Mouse (Mus musculus) adipocyte (in vitro differentiated cells): ENCODE measurements at regions not wholly inside any gene's neighbourhood (a gene's known extent, or its start where the extent isn't known, plus 50 kb on each side); places are given as distances from the start of the nearest gene placed in this dataset.

Source experiments
- DNase-seq: peaks from one replicate; pipeline ENCODE4 v3.0.0-alpha.2; 2016; ENCODE audit warnings: low spot score

DNA sequence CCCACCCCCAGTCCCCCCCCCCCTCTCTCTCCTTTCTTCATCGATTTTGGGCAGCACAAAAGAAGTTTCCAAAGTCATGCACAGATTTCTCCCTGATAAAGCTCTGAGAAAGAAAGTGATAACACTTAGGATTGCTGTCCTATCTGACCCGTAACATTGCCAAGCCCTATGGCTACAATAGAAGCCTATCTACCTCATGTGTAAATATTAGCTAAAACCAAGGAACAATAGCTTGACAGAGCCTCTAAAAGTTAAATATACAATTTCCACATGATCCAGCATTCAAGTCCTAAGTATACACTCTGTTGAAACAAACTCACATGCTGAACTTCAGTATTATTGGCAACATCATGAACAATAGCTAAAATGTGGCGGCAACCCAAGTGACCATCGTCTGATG lies 864.9 kb downstream of the Efnb2 start:
- DNase-seq = no peak

DNA sequence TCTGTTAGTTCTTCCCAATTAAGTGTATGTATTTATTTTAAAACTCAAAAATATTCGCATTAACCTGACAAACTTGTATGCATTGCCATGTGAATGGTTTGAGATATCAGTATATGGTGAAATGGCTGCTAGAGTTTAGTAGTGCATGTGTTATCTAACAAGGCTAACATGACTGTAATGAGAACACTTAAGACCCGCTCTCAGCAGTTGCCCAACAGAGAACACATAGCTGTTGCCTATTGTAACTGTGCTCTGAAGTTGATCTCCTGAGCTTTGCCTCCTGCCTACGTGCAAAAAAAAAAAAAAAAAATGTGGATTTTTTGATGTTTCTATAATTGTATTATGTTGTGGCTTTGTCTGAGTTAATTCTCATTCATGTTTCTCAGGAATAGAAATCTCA lies 897.2 kb downstream of the Efnb2 start:
- no peak for DNase-seq

DNA sequence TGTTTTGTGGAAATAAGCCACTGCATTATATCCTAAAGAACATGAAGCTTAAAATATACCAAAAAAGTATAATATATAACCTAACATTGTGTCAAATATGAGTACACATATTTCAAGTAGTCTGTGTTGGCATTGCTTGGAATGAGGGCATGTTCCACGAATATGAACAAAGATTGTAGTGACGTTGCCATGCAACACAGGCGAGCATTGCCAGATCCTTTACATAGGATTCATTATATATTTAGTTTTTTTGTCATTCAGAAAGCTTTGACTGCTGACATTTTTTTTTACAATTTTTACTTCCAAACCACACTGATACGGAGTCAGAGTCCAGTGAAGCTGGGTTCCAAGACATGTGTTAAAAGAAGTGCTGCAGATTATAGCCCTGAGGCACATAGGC lies 900.1 kb downstream of the Efnb2 start:
- no peak for DNase-seq

DNA sequence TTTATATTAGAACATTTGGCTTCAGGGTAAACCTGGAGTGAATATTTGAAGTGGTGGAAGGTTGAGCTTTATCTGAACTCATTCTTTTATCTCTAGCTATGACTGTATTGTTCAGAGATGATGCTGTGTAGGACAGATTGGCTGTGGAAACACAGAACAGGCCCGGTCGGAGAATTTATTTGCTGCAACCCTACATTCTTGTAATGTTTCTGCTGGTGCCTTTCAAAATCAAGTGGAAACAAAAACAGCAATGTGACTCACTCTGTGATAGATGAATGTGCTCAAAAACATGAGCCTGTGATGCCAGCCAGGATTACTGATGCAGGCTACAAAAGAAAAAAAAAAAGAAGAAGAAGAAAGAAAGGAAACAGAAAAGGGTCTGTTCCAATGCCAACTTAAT lies 928.3 kb downstream of the Efnb2 start:
- DNase-seq = no peak

DNA sequence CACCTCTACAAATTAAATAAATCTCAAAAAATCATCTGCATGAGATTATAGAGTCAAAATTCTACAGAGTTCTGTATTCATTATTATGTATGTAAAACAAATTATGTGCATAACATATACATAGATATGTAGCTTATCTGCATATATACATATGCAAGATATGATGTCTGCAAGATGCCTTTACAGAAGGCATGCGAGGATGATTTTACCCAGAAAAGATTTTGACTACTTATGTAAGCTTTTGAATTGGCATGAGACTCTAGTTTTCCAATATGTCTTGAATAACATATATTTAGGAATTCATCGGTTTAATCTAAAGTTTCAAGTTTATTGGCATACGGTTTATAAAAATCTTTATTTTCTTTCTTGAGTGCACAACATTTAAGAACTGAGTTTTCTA lies 939.2 kb downstream of the Efnb2 start:
- no peak for DNase-seq

DNA sequence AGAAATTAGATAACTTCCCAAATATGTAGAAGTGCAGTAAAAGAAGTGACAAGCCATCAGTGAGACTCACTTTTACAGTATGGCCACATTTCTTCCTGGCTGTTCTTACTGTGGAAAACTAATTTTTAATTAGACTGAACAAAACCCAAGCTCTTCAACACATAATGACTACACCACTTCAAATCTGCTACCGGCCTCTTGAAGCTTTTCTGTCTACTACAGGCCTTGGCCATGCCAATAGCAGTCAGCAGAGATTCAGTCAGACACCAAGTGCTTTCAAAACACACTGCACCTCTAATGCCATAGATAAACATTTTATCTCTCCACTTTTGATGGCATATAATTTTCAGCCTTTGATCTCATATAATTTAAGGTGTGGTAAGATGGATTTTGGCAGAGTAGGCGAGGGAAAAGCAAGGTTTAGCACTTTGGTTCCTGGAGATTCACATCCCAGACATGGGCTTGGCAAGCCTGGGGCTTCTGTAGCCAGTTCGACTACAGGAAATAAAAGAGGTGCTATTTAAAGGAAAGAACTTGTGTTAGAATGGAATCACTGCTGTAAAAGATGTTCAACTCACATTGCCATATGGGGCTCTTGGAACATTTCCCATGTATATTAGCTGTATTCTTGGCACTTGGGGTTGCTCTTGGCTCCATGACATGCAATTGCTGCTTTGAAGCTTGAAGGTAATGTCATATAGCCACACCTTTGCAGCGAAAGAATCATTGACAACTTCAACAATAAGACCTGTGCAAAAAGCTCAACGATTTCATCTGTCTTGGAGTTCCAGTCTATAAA lies 941.9 kb downstream of the Efnb2 start:
- DNase-seq = no peak

DNA sequence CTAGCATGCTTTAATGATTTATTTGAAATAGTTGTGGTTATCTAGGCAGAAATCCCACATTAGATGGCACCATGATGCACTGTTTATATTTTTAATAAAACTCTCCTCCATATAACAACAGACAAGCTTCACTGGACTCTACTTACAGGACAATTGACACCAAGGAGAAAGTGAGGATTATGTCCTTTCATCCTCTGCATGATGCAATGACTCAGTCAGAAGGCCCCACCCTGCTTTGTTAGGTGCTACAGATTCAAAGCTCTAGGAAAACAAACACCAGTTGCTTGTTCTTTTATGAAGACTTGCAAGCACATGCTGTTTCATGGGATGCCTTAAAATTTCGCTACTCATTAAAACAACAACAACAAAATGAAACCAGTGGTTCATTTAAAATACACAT lies 950.3 kb downstream of the Efnb2 start:
- no peak for DNase-seq

DNA sequence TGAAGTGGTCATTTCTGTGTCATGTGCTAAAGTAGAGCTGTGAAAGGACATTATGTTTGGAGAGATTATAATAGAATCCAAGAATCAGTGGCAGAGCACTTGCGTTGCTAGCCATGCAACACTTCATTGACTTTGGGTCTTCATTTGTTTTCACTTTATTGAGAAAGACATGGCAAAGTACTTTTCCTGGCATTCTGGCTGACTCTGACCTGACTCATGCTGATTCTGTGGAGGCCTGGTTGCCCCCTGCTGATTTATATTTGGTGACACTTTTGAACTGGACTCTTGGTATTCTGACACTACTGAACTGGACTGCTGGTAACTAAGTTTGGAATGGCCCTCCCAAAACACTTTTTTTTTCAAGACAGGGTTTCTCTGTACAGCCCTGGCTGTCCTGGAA lies 951.6 kb downstream of the Efnb2 start:
- DNase-seq = no peak

DNA sequence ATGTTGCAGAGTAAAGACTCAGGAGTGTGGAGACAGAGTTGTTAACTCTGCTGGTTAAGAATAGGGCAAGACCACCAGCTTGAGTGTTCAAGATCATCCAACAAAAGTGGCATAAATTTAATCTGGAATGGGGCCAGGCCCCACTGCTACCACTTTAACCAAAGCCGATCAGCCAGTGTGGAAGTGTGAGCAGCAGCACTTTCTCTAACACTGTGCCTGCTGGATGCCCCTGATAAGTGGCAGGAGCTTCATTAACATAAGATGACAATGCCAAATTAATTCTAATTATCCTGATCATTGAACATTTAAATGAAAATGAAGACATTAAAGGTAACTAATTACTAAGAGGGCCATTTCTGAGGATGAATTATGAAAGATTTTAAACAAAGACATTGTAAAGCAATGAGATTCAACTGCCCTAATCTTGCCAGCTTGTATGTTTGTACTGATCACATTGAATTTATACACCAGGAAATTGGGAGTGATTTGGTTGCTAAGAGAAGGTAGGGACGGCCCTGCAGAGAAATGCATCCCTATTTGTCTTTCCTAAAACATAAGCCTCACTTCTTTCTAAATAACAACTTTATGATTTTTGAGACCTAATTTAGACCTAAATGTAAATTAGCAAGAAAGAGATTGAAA lies 969.6 kb downstream of the Efnb2 start:
- DNase-seq = no peak

DNA sequence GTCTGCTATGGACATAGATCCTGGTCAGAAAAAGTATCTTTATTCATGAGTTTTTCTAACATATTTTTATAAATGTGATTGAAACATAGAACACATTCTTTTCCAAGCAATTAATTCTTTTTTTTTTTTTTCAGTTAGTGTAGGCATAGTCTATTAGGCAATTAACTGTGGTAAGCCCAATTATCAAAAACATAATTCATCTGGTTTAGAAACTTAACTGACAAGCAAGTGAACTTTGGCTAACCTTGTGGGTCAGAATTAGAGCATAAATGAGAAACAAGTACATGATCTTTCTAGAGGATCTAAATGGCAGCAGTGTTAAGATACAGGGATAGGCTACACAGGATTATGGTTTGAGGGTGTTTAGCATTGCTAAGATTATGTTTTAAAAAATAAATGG lies 1007.2 kb downstream of the Efnb2 start:
- peak; percentile 11 for DNase-seq
